Mouse (Mus musculus) myocyte (in vitro differentiated cells): ENCODE data around the gene Dnaja1. TPM values are rescaled to one million over a fixed set of nuclear protein-coding genes. Genes with fewer than 3 reads are reported as not detected.

Experiments used
- H3K27me3 ChIP-seq: one replicate; pipeline ENCODE4 v1.6.1; 2011; ENCODE audit not compliant: control insufficient read depth, insufficient read depth, insufficient read length
- H3K36me3 ChIP-seq: one replicate; pipeline ENCODE4 v1.6.1; 2011; ENCODE audit not compliant: control insufficient read depth, insufficient read depth
- H3K4me2 ChIP-seq: one replicate; pipeline ENCODE4 v1.6.1; 2011; ENCODE audit warnings: low read depth, control low read depth
- H3K4me3 ChIP-seq: one replicate; pipeline ENCODE4 v1.5.1; 2011; ENCODE audit warnings: mild to moderate bottlenecking, control low read depth, moderate library complexity
- H3K79me2 ChIP-seq: one replicate; pipeline ENCODE4 v1.6.1; 2011; ENCODE audit not compliant: control insufficient read depth, insufficient read depth
- H3ac ChIP-seq: one replicate; pipeline ENCODE4 v1.6.1; 2011; ENCODE audit not compliant: control insufficient read depth, insufficient read length
- CEBPB ChIP-seq: IDR thresholded peaks from 2 replicates; pipeline ENCODE4 v1.6.1; 2011; ENCODE audit warnings: mild to moderate bottlenecking, moderate library complexity; ENCODE audit not compliant: poor library complexity, insufficient read depth, severe bottlenecking
- E2F4 ChIP-seq: IDR thresholded peaks from one replicate; pipeline ENCODE4 v1.6.1; 2011; ENCODE audit warnings: mild to moderate bottlenecking, control low read depth, moderate library complexity; ENCODE audit not compliant: insufficient read depth
- MAX ChIP-seq: IDR thresholded peaks from one replicate; pipeline ENCODE4 v1.6.1; 2011; ENCODE audit warnings: low read depth, mild to moderate bottlenecking, control low read depth
- MYOD1 ChIP-seq, 3 experiments: IDR thresholded peaks; one replicate each; pipeline ENCODE4 v1.6.1; 2011; ENCODE audit warnings: control low read depth in 2 of 3, low read depth in 2 of 3, mild to moderate bottlenecking in 2 of 3, moderate library complexity in 1 of 3; ENCODE audit not compliant: insufficient read length in 2 of 3, control insufficient read depth in 1 of 3
- MYOG ChIP-seq, 3 experiments: IDR thresholded peaks; one replicate each; pipeline ENCODE4 v1.6.1; 2011; ENCODE audit warnings: control low read depth in 2 of 3, low read depth in 2 of 3, mild to moderate bottlenecking in 2 of 3; ENCODE audit not compliant: insufficient read length in 2 of 3, control insufficient read depth in 1 of 3, insufficient read depth in 1 of 3
- POLR2A ChIP-seq: IDR thresholded peaks from one replicate; pipeline ENCODE4 v1.6.1; 2011; ENCODE audit warnings: low read depth, mild to moderate bottlenecking, control low read depth, moderate library complexity; ENCODE audit not compliant: insufficient read length
- POLR2AphosphoS2 ChIP-seq: IDR thresholded peaks from one replicate; pipeline ENCODE4 v1.6.1; 2011; ENCODE audit warnings: low read depth, control low read depth; ENCODE audit not compliant: insufficient read length
- REST ChIP-seq: IDR thresholded peaks from one replicate; pipeline ENCODE4 v1.6.1; 2011; ENCODE audit warnings: mild to moderate bottlenecking, control low read depth, moderate library complexity; ENCODE audit not compliant: insufficient read depth, insufficient read length
- SRF ChIP-seq: IDR thresholded peaks from one replicate; pipeline ENCODE4 v1.6.1; 2011; ENCODE audit warnings: low read depth; ENCODE audit not compliant: control insufficient read depth, insufficient read length
- TCF12 ChIP-seq: IDR thresholded peaks from one replicate; pipeline ENCODE4 v1.6.1; 2011; ENCODE audit warnings: mild to moderate bottlenecking, control low read depth; ENCODE audit not compliant: poor library complexity, insufficient read depth, severe bottlenecking
- TCF3 ChIP-seq: IDR thresholded peaks from one replicate; pipeline ENCODE4 v1.6.1; 2011; ENCODE audit warnings: low read depth, control low read depth; ENCODE audit not compliant: insufficient read length
- USF1 ChIP-seq: IDR thresholded peaks from one replicate; pipeline ENCODE4 v1.6.1; 2011; ENCODE audit warnings: low read depth, mild to moderate bottlenecking, control low read depth, moderate library complexity
- polyA plus RNA-seq: library from polyadenylated mRNA; unstranded; fragments of >200 nt; fragmentation: generic; extraction: Trizol; gene quantifications from one replicate; pipeline ENCODE4 v1.2.1, GENCODE M21; 2012; ENCODE audit warnings: missing spikeins

Dnaja1 gene
- polyA plus RNA-seq: 68.3 TPM

- peaks cover 15% of the 10 kb centered on the region for H3K36me3 ChIP-seq
- H3K27me3 ChIP-seq: no peaks in the 10 kb centered on the region
- peak within 1 kb of the TSS; percentile 66 for H3ac ChIP-seq
- H3K79me2 ChIP-seq: peaks cover 45% of the 10 kb centered on the region
- H3K4me3 ChIP-seq: peak within 1 kb of the TSS; percentile 79
- TF ChIP-seq POLR2A (peak; percentile 79), REST (no peak), MYOD1 (IDR thresholded peaks at IDR 0.05; ENCODE audit: control insufficient read depth in 1 of 3, insufficient read length in 2 of 3, low read depth in 2 of 3) (peak in 1 of 3 experiments; percentile 22), POLR2AphosphoS2 (peak; percentile 90), MAX (no peak)
- H3K4me2 ChIP-seq: peak within 1 kb of the TSS; percentile 97
Observed at GRCm38 (mm10) chr4:40722011-40722666, at the start of gene Dnaja1. TSS of gene Dnaja1 (plus strand) at chr4:40722150.

DNA sequence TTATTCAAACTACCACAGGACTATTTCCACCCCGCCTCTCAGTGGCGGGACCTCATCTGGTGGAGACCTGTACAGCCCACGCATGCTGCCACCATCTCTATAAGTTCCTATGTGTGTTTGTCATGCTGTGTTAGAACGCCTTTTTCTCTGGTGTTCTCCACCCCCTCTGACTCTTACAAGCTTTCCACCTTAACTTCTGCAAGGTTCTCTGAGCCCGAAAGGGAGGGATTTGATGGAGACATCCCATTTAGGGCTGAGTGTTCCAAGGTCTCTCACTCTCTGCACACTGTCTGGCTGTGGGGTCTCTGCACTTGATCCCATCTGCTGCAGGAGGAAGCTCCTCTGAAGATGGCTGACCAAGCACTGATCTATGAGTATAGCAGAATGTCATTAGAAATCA lies 48.4 kb upstream of the Dnaja1 start:
- Histone ChIP-seq H3ac (no peak overlapping the region), H3K79me2 (no peaks in the 10 kb centered on the region), H3K4me3 (no peak overlapping the region), H3K27me3 (peaks cover 12% of the 10 kb centered on the region), H3K36me3 (no peaks in the 10 kb centered on the region), H3K4me2 (no peak overlapping the region)
- TF ChIP-seq MAX (no peak), REST (no peak), CEBPB (no peak), MYOD1 (IDR thresholded peaks at IDR 0.05; ENCODE audit: control insufficient read depth in 1 of 3, insufficient read length in 2 of 3, low read depth in 2 of 3) (no peak), TCF3 (no peak), TCF12 (no peak), MYOG (IDR thresholded peaks at IDR 0.05; ENCODE audit: control insufficient read depth in 1 of 3, insufficient read depth in 1 of 3, insufficient read length in 2 of 3, low read depth in 2 of 3) (no peak), POLR2AphosphoS2 (no peak), SRF (no peak), POLR2A (no peak), E2F4 (no peak), USF1 (no peak)

DNA sequence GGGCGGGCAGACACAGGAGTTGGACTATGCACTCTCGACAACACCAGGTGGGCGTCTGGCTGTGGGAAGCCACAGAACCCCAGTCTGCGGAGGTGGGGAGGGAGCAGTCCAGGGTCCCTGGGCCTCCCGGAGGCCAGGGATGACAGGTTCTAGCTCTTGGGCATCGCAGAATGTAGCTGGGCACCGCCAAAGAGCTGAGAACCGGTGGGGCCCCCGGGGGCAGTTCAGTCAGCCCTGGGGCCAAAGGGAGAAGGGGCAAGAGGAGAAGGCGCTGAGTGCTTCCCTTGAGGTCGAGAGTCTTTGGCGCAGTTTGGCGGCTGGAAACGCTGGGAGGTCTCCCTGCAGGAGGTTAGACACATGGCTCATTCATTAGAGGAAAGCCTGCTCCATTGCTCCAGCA lies 45.6 kb upstream of the Dnaja1 start:
- no peaks in the 10 kb centered on the region for H3K79me2 ChIP-seq
- no peak overlapping the region for H3K4me2 ChIP-seq
- H3K4me3 ChIP-seq: no peak overlapping the region
- no peak for TF ChIP-seq POLR2AphosphoS2
- TF ChIP-seq TCF12: no peak
- TF ChIP-seq CEBPB: no peak
- no peak for TF ChIP-seq MYOG (IDR thresholded peaks at IDR 0.05; ENCODE audit: control insufficient read depth in 1 of 3, insufficient read depth in 1 of 3, insufficient read length in 2 of 3, low read depth in 2 of 3)
- no peak for TF ChIP-seq REST
- H3ac ChIP-seq: no peak overlapping the region
- peaks cover 7% of the 10 kb centered on the region for H3K27me3 ChIP-seq
- no peaks in the 10 kb centered on the region for H3K36me3 ChIP-seq

DNA sequence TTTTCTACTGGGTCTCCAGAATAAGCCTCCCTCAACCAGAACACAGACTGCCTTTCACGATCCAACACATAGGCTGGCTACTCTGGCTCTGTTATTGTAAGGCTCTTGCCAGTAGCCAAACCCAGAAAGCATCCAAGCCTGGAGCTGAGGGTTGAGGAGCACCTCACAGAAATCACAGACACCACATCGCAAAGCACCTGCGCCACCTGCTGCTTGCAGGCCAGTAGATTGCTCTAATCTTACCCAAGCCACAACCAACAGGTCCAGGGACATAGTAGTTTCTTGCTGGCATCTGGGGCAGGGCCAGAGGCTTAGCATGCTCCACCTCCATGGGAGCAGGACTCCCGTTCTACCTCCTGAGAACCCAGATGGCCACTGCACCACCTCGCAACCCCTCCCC lies 44.8 kb upstream of the Dnaja1 start:
- H3ac ChIP-seq: no peak overlapping the region
- H3K4me2 ChIP-seq: no peak overlapping the region
- TF ChIP-seq E2F4 (no peak), POLR2AphosphoS2 (no peak), MAX (no peak), REST (no peak), SRF (no peak), TCF12 (no peak), TCF3 (no peak), MYOG (IDR thresholded peaks at IDR 0.05; ENCODE audit: control insufficient read depth in 1 of 3, insufficient read depth in 1 of 3, insufficient read length in 2 of 3, low read depth in 2 of 3) (no peak), USF1 (no peak), CEBPB (no peak), POLR2A (no peak), MYOD1 (IDR thresholded peaks at IDR 0.05; ENCODE audit: control insufficient read depth in 1 of 3, insufficient read length in 2 of 3, low read depth in 2 of 3) (no peak)
- H3K79me2 ChIP-seq: no peaks in the 10 kb centered on the region
- H3K4me3 ChIP-seq: no peak overlapping the region
- no peaks in the 10 kb centered on the region for H3K36me3 ChIP-seq
- H3K27me3 ChIP-seq: peaks cover 7% of the 10 kb centered on the region

DNA sequence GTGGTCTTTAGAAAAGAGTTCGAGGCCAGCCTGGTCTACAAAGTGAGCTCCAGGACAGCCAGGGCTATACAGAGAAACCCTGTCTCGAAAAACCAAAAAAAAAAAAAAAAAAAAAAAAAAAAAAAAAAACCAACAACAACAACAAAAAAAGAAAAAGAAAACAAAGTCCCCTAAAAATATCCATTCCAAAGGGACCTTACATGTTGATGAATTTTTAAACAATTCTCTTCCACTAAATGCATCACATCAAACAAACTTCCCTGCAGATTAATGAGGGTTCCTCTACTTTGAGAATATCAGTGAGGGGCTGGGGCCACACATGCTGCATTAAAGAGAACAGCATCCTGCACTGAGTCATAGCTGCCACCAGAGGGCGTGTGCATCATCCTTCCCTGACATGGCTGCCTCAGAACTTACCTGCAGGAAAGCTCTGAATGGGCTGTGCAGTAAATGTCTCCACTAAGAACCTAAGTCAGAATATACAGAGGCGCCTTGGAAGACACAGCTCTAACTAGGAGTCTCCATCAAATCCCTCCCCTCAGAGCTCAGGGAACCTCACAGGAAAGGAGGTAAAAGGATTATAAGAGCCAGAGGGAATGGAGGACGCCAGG lies 41.6 kb upstream of the Dnaja1 start:
- Histone ChIP-seq H3K4me3 (no peak overlapping the region), H3K79me2 (no peaks in the 10 kb centered on the region), H3K36me3 (no peaks in the 10 kb centered on the region), H3K4me2 (no peak overlapping the region), H3K27me3 (peaks cover 7% of the 10 kb centered on the region), H3ac (no peak overlapping the region)
- TF ChIP-seq SRF (no peak), POLR2AphosphoS2 (peak; percentile 47), MYOD1 (IDR thresholded peaks at IDR 0.05; ENCODE audit: control insufficient read depth in 1 of 3, insufficient read length in 2 of 3, low read depth in 2 of 3) (no peak), CEBPB (no peak), TCF12 (no peak)
